Mouse (Mus musculus) testis, adult 2 months (tissue): ENCODE measurements around the gene Hmgn3.
"Not testable (repeated sequence)": the region's sequence is repeated elsewhere in the genome, so short reads cannot be mapped to it uniquely, and the experiment has no call there.

ENCODE experiments used
- CTCF ChIP-seq: fragments of 200-500 bp; IDR thresholded peaks from 2 replicates; pipeline ENCODE4 v1.5.1; 2012; ENCODE audit warnings: low read depth, mild to moderate bottlenecking, inconsistent platforms, low read length, moderate library complexity; ENCODE audit not compliant: control insufficient read depth, insufficient read depth, insufficient replicate concordance
- POLR2A ChIP-seq: fragments of 200-500 bp; IDR thresholded peaks from 2 replicates; pipeline ENCODE4 v1.6.1; 2012; ENCODE audit warnings: low read depth, mild to moderate bottlenecking, inconsistent platforms, low read length, moderate library complexity; ENCODE audit not compliant: control insufficient read depth

DNA sequence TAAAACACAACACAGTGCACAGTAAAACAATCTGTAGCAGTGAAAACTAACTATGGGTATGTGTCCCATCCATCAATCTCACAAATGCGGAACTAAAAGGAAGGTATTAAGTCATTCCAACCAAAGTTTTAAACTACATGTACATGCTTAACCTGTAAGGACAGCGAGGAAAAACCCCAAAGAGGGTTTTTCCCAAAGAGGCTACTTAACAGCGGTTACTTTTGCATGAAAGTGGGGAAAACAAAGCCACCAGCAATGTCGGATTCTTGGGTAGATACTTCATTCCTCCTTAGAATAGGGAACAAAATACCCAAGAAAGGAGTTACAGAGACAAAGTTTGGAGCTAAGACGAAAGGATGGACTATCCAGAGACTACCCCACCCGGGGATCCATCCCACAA is 20.0 kb downstream of the Hmgn3 start:
- not testable (repeated sequence) for TF ChIP-seq POLR2A, CTCF
